Mouse (Mus musculus): ENCODE results near the gene Pdpk1. TPM values are rescaled to one million over a fixed set of nuclear protein-coding genes. Genes with fewer than 3 reads are reported as not detected.
"Not testable (repeated sequence)": the region's sequence is repeated elsewhere in the genome, so short reads cannot be mapped to it uniquely, and the experiment has no call there.

The Pdpk1 gene
- total and polyA plus RNA-seq, 3 experiments = 24.7 to 62.0 (median 56.4) TPM

DNA sequence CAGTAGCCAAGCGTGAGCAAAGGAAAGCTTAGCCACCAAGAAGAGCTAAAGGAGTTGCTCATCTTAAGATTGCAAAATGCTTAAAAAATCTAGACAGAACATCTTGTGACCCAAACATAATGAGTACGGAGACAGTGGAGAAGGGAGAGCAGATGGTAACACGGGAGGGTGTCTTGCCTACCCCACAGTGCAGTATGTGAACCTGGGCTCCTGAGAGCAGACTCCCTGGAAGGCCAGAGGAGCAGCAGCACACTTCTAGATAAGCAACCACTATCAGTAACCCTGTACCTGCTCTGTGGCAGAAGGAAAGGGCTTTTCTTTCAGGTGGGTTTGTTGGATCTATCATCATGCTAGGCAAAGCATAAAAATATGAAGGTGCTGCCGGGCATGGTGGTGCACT, 37.7 kb downstream of the Pdpk1 start:
- no peak for DNase-seq

DNA sequence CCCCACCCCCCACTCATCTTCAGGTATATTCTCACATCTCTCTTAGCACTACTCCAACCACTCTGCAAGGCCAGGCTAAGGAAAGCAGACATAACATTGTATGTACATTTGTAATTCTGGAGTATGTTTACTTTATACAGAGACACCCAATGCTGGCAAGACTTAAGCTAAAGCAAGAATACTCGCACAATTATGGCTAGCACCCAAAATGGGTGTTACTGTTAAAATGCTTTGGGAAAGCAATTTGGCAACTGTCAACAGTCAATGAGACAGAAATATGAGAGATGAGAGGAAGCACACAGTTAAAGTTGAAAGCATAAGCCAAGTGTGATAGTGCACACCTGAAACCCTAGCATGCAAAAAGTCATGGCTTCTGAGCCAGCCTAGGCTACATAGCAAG, 39.5 kb downstream of the Pdpk1 start:
- no peak for DNase-seq

DNA sequence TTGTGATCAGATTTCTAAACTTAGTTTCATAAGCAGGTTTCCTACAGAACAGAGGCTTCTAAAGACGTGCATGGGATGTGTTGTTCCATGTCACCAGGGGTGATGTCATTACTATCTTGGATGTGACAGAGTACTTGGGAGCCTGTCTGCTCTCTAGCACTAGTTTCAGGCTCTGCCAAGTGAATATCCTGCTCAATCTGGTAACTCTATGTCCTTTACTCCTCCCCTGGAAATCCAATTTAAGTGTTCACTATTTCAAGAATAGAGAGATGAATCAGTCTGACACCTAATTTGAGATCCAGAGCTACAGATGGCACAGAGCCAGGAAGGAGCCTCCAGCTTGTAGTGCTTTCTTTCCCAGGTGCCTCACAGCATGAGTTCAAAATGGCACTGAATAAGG, 41.8 kb downstream of the Pdpk1 start:
- no peak for DNase-seq

DNA sequence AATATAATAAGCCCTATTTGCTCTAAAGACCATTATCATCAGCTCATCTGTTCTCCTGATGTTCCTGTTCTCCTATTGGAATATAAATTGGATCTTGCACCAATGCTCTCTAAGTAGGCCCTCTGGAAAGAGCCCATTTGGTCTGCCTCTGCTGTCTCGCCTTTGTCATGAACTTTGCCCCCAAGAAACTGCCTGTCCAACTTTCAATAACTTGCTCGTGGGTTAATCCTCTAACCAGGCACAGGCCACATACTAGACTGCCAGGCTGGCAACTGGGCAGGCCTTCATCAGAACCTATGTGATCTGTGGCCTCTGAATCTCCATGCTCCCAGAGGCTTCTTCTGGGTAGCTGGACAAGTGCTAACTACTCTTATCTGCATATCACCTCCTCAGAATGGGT, 45.6 kb downstream of the Pdpk1 start:
- no peak for DNase-seq

DNA sequence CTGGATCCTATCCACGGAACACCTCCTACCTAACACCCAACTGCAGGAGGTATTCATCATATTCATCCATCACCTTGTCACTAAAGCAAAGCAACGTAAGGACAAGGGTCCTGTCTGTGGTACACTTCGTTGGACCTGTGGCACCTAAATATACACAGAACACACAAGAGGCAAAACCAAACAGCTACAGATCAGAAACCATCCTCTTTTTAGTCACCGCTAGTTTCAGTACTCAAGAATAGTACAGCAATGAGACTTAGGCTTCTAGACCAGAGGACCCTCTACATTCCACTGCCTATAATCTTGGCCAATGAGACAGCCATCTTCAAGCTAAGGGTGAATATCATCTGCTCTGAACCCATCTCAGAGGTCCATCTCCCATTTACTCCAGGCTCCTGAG, 52.4 kb downstream of the Pdpk1 start:
- no peak for DNase-seq

DNA sequence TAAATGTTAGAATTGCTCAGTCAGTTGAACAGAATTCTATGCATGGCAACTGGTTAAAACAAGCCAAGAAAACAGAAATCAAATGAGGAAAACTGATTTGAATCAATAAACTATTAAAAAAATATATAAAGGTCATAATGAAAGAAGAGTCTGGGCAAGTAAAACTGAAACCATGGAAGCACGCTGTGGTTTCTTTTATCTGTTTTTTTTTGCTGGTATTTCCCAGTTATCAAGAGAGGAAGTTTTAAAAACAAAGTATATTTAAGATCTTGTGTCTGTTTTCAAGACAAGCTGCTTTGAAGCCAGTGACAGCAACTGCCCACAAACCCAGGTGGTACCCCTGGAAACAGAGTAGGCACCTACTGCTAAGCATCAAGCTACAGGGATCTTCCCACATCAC, 60.1 kb downstream of the Pdpk1 start:
- DNase-seq = no peak

DNA sequence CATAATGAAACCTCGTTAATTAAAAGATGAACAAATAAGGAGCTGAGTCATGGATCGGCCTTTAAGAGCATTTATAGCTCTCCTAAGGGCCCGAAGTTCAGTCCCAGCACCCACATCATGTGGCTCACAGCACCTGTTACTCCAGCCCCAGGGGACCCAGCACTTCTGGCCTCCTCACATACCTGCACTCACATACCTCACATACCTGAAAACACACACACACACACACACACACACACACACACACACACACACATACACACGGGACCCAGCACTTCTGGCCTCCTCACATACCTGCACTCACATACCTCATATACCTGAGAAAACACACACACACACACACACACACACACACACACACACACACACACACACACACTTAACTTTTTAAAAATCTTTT, 64.3 kb downstream of the Pdpk1 start:
- DNase-seq = not testable (repeated sequence)

DNA sequence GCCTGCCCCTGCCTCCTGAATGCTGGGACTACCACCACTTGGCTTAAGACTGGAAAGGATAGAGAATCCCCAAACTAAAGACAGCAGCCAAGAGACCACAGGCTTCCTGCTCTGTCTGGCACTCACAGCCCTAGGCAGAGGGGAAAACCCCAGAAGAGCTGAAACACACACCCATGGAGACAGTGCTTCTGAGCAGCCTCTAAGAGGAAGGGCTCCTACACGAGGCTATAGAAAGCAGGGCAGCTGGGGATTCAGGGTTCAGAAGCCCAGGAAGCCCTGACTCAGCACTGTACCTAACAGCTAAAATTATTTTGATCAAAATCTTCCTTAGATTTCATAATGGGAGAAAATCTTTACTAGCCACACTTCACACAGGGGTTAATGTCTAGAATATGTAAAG, 66.1 kb downstream of the Pdpk1 start:
- no peak for DNase-seq

DNA sequence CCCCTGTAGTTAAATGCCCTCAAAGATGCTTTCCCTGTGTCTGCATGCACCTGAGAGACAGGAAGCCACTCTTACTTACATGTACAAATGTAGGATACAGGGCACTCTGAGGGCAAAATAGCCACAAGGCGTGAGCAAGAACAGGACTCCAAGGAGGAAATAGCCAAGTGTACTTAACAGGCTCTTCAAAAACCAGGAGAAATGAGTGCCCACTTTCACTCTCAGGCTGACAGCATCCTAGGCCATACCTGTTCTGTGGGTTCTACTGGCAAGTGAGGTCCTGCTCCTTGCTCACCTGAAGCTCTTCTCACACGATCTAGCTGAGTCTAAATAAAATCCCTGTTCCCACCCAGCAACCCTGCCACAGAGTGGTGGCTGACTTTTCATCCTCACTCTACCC, 73.6 kb downstream of the Pdpk1 start:
- no peak for DNase-seq

DNA sequence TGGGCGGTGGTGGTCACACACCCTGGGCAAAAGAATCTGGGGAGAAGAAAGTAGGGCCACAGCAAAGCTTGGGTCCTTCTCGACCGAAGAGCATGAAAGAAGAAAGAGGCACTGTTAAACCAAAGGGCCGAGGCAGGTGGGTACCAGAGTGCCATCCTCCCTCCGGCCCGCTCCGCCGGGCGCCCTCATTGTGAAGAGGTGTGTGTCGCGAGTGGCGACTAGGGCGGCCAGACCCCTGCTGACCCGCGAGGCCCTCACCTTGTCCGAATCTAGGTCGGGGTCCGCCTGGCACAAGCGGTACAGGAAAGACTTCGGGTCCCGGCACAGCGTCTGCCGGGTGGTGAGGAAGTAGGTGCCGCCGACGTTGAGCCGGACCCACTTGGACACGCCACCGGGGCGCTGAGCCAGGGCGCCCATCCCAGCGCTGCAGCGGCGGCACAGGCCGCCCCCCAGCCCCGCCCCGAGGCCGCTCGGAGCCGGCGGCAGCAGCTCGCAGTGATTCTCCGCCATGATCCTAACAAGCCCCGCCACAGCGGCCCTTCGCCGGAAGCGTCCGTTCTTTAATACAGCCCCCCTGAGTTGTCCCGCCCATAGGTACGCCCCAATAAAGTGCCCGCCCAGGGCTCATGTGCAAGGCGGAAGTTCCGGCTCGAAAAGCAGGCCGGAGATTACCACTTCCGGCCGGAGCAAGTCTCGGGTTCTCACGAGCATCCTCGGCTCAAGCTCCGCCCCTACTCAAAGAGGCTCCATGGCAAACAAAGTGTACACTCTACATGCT, 77.6 kb downstream of the Pdpk1 start, which contains the start of gene Kctd5:
Kctd5 (minus strand) TSS at position 567 of the 778 bp plus-strand sequence.
- DNase-seq = peak; percentile 95

DNA sequence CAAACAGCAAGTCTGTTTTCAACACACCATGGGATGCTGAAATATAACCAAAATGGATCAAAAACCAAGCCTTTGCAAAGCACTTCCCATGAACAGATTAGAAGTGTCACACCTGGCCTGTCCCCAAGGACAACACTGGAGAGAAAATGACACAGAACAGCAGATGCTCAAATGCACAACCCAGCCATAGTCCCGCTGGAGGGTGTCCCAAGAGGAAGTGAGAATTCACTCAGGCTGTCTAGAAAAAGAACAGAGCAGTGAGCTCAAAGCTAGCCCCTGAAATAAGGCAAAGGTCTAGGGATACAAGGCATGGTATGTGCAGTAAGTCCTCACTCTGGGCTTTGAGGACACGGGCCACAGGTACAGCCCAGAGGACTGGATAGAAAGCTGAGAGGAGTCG, 81.2 kb downstream of the Pdpk1 start:
- no peak for DNase-seq

DNA sequence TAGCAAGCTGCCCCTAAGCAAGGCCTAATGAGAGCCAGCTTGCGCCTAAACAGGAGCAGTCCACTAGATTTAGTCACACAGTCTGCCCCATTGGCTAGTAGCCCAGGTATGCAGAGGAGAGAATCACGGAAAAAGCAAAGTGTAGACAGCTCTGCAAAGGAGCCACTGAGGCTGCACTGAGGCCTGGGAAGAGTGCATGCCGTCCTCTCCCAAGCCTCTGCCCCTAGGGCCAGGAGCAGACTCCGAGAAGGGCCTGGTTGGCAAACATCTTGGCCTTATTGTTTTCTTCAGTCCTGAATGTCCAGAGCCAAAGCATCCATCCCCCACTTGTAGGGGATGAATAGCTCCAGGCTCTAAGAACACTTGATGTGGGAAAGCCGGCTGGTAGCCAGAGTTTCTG, 82.5 kb downstream of the Pdpk1 start:
- no peak for DNase-seq

DNA sequence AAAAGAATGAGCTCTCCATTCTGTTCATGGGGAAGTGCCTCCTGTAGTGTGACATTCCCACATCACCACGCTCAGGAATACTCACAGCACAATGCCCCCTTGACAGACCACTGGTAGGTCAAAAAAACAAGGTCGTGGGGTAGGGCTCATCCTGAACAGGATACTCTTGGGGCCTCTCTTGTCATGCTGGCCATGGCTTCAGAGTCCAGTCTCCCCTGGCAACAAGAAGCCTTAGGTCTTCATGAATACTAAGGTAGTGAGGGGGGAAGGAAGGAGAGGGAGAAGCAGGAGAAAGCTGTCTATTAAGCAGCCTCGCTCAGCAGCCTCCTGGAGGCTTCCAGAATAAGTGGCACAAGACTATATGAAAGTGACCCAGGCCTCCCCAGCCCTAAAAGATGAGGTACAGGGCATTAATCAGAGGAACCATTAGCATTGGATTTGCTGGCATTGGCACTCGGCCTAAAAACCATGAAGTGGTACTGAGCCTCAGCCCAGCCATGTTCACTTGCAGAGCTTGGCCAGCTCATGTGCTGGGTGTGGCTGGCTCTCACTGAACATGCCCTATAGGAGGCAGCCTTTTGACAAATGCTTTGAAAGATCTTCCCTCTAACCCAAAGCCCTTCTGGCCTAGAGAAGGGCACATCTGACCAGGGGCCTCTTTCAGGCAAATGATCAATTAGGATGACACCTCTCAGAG, 88.1 kb downstream of the Pdpk1 start:
- DNase-seq = no peak

DNA sequence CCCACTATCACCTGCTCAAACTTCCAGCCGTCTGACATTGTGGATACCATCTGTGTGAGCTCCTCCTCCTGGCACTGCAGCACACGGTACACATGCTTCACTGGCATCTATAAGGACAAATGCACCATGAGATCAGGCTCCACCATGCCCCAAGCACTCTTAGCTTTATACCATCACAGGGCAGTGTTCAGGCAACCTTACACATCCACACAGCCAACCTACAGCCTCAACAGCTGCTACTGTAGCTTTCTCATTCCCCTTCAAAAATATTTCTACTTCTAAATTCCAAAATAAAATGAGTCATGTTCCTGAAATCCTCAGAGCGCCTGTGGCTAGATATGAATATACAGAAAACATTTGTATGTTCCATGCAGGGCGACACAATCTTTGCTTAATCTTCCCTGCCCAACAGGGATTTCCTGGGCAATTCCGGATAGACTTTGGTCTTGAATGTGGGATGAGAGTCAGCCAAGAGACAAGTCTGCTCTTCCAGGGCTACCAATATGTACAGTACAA, 92.9 kb downstream of the Pdpk1 start:
- DNase-seq = no peak

DNA sequence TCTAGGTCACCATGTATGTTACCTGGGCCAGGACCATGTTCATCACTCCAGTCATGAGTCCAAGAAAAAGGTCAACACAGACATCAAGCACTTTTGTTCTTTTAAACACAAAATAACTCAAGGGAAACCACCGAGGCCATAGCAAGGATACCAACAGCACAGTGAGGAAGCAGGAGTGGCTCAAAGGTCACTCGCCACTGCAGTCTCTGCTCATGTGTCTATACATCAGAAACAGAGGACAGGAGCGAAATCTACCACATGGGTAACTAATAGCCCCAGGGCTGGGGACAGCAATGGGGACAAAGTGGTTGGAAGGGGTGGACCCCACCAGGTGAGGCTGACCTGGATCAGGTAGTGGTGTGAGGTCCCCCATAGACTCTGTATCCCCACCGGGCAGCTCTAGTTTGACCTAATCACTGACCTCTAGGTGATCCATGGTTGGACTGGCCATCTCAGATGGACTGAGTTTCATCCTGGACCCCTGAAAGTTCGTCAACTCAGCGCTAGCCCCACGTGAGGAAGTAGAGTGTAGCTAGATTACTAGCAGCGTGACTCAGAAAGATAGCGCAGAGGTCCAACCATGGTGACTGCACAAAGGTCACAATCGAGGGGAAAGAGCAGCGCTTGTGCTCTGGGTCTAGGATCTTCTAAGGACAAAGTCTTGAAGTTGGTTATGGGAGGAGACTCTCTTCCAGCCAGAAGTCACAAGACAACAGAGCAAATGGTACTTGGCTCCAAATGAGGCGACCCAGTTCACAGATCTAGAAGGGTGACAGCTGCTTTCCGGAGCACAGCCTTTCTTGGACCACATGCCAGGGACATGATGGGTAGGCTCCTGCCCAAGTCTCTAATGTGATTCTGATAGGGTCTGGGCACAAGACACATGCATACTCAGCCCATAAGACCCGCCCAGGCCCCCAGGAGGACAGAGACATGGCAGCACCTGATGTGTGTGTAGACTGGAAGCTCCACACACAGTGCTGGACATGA, 93.8 kb downstream of the Pdpk1 start:
- no peak for DNase-seq

DNA sequence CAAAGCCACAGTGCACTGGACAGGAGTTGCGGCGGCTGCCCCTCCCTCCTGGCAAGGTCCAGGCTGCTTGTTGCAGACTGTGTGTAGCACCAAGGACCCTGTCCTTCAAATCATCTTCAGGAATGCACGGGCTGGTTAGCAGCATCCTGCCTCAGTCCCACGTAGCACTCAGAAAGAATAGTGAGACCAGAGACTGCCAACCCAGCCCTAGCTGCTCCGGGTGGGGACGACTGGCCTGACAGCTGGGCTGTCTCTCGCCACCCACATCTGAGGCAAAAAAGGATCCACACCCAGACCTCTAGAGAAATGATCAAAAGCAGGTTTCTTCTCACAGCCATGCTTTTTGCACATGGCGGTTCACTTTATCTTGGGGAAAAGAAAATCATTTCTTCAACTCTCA, 101.7 kb downstream of the Pdpk1 start:
- no peak for DNase-seq

DNA sequence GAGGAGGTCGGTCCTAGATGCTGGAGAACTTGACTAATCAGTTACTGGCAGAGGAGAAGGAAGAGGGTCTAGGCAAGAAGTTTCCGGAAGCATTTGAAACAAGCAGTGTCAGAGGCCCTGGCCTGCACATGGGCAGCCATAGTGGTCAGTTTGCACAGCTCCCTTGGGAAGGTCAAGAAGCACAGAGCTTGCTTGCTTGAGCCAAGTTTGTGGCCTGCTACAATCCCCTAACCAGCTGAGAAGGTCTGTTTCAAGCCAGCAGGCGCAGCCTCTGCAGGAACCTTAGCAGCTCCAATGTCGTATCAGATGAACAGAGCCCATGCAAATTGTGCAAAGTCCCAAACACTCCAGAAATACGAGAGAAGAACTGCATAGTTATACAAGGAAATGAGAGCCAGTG, 102.7 kb downstream of the Pdpk1 start:
- DNase-seq = no peak

DNA sequence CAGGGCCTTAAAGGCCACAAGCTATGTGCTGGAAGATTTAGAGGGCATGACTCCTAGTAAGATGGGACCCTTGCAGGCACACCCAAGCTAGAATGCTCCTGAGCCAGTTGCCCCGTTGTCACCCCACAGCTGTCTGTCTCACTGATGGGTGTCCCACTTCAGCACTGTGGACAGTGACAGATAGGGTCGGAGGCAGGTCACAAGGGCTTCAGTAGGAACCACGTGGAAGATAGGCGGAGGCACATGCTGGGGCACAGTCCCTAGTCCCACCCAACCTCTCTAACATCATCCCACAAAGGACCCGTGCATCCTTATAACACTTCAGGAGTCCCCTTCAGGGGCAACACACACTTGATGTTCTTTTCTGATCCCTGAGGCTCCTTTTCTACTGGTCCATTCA, 104.7 kb downstream of the Pdpk1 start:
- no peak for DNase-seq

DNA sequence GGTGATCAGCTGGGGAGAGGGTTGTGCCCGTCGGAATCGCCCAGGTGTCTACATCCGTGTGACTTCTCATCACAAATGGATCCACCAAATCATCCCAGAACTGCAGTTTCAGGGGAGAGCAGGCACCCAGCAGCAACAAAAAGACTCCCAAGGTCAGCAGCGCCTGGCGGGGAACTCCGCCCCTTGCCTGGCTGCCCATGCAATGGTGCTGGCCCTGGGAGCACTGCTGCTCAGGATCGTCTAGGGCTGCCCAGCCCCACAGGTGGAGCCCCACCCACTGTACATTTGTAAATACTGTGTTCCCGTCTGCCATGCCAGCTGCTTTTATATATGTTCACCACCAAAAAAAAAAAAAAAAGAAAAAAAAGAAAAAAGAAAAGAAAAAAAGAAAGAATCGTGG, 105.1 kb downstream of the Pdpk1 start:
- peak; percentile 52 for DNase-seq

DNA sequence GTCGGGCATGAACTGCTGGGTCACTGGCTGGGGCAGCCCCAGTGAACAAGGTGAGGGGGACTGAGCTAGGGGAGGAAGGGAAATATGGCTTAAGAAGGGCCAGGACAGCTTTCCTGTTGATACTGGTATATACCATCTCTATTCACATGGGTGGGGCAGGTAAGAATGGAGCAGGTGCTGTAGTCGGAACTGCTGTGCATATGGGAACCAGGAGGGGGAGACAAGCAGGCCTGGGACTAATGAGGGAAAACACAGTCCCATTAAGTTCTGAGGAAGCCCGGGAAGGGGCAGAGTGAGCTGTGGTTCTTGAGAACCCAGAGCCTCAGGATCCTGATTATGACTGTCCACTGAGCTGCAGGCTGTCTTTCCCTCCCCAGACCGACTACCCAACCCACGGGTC, 106.2 kb downstream of the Pdpk1 start:
- DNase-seq = no peak

DNA sequence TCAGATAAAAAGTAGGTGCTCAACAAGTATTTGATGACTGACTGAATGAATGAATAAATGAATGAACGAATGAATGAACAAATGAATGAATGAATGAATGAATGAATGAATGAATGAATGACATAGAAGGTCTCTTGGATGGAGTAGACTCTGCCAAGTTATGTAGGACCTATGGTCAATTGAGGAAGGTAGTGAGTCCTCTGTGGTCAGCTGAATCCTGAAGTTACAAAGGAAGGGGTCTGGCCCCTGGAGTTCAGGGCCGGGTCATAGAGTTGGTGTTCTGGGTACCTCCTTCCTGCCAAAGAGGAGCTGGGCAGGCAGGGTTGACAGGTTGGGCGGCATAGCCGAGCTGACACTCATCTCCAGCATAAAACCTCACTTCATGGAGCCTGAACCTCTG, 112.9 kb downstream of the Pdpk1 start, which contains the start of gene Prss27:
Prss27 (plus strand) TSS at position 301 of the 400 bp plus-strand sequence.
- DNase-seq = no peak

DNA sequence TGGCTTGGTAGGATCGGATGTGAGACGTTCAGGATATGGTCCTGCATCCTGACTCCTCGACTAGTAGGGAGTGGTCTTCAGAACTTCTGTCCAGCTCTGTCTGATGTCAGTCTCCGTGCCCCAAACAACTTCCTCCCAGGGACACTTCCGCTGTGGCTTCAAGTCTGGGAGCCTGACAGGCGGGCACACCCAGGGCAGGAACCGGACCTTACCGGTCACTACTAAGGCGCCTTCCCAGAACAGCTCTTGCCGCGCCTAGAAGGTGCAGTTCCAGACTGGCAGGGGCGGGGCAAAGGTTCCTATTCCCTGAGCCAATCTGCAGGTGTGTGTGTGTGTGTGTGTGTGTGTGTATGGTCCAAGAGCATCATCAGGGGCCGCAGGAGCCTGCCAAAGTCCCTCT, 113.4 kb downstream of the Pdpk1 start:
- no peak for DNase-seq

All from adrenal gland, adult 2 months (tissue).